Mouse (Mus musculus) CH12.LX (cell line): Measurements from ENCODE around the gene Tnni3. TPM values are rescaled to one million over a fixed set of nuclear protein-coding genes. Genes with fewer than 3 reads are reported as not detected.

Source experiments
- DNase-seq: peaks from one replicate; pipeline ENCODE4 v3.0.0-alpha.2; 2013; ENCODE audit errors: extremely low read depth
- H3K27ac ChIP-seq: 2 replicates; pipeline ENCODE4 v1.5.1; 2012; ENCODE audit warnings: low read depth, mild to moderate bottlenecking, control low read depth, moderate library complexity; ENCODE audit not compliant: insufficient read depth
- H3K27me3 ChIP-seq: replicated peaks from 2 replicates; pipeline ENCODE3; 2012; ENCODE audit warnings: inconsistent platforms
- H3K36me3 ChIP-seq, 2 experiments: replicated peaks in 1 of 2; 2 replicates each; pipeline versions ENCODE3 to v1.6.1; 2012; ENCODE audit warnings: inconsistent platforms in 1 of 2, low read length in 1 of 2, mild to moderate bottlenecking in 1 of 2, mixed read lengths in 1 of 2, moderate library complexity in 1 of 2; ENCODE audit not compliant: control insufficient read depth in 1 of 2, insufficient read depth in 1 of 2
- H3K4me1 ChIP-seq, 2 experiments: 2 replicates each; pipeline ENCODE4 v1.6.1; 2012; ENCODE audit warnings: inconsistent platforms in 1 of 2, moderate library complexity in 1 of 2; ENCODE audit not compliant: insufficient read depth in 2 of 2, control insufficient read depth in 1 of 2
- H3K4me2 ChIP-seq: 2 replicates; pipeline ENCODE4 v1.6.1; 2012; ENCODE audit warnings: low read depth, mild to moderate bottlenecking, control low read depth; ENCODE audit not compliant: poor library complexity, insufficient read depth, severe bottlenecking
- H3K4me3 ChIP-seq, 3 experiments: fragments of 150-350 bp in 1 of 3; sonication (generic) in 1 of 3; replicated peaks in 1 of 3; 2 replicates each; pipeline versions ENCODE3 to v1.5.1; 2011 to 2012; ENCODE audit warnings: low read depth in 2 of 3, low read length in 2 of 3, mild to moderate bottlenecking in 2 of 3, moderate library complexity in 2 of 3, control low read depth in 1 of 3, improper control_type of control experiment in 1 of 3, inconsistent platforms in 1 of 3, mixed read lengths in 1 of 3; ENCODE audit not compliant: poor library complexity in 1 of 3
- H3K79me2 ChIP-seq: replicated peaks from 2 replicates; pipeline ENCODE4 v1.6.1; 2012; ENCODE audit warnings: mild to moderate bottlenecking, moderate library complexity; ENCODE audit not compliant: control insufficient read depth, poor library complexity, insufficient read depth, severe bottlenecking; ENCODE audit errors: extremely low read depth
- H3K9ac ChIP-seq: 2 replicates; pipeline ENCODE4 v1.6.1; 2012; ENCODE audit warnings: low read depth, mild to moderate bottlenecking, control low read depth, moderate library complexity; ENCODE audit not compliant: insufficient read depth
- H3K9me3 ChIP-seq: replicated peaks from 2 replicates; pipeline ENCODE3; 2012; ENCODE audit warnings: low read length, inconsistent platforms, mixed read lengths
- BHLHE40 ChIP-seq: IDR thresholded peaks from 2 replicates; pipeline ENCODE4 v1.6.1; 2011; ENCODE audit warnings: mild to moderate bottlenecking, low read depth, low read length, improper control_type of control experiment
- CHD1 ChIP-seq: IDR thresholded peaks from 2 replicates; pipeline ENCODE4 v1.6.1; 2012; ENCODE audit warnings: low read depth, low read length, improper control_type of control experiment, inconsistent platforms
- CHD2 ChIP-seq: IDR thresholded peaks from 2 replicates; pipeline ENCODE4 v1.6.1; 2011; ENCODE audit warnings: low read length, improper control_type of control experiment
- ELF1 ChIP-seq: IDR thresholded peaks from 2 replicates; pipeline ENCODE4 v1.6.1; 2014; ENCODE audit warnings: low read depth, mild to moderate bottlenecking, inconsistent platforms, low read length, improper control_type of control experiment
- ETS1 ChIP-seq: conservative IDR thresholded peaks from 2 replicates; pipeline ENCODE4 v1.6.1; 2012; ENCODE audit warnings: low read depth, mild to moderate bottlenecking, inconsistent platforms, low read length, improper control_type of control experiment, moderate library complexity
- GABPA ChIP-seq: IDR thresholded peaks from 2 replicates; pipeline ENCODE4 v1.6.1; 2012; ENCODE audit warnings: low read depth, low read length, improper control_type of control experiment, inconsistent platforms; ENCODE audit not compliant: insufficient replicate concordance
- HCFC1 ChIP-seq: IDR thresholded peaks from 2 replicates; pipeline ENCODE4 v1.6.1; 2012; ENCODE audit warnings: low read depth, mild to moderate bottlenecking, inconsistent platforms, low read length, improper control_type of control experiment
- JUN ChIP-seq: IDR thresholded peaks from 2 replicates; pipeline ENCODE4 v1.6.1; 2011; ENCODE audit warnings: low read depth, mild to moderate bottlenecking, low read length, improper control_type of control experiment, moderate library complexity; ENCODE audit not compliant: insufficient read depth
- KAT2A ChIP-seq: IDR thresholded peaks from 2 replicates; pipeline ENCODE4 v1.6.1; 2012; ENCODE audit warnings: low read length, improper control_type of control experiment, inconsistent platforms; ENCODE audit not compliant: insufficient replicate concordance
- MAFK ChIP-seq: IDR thresholded peaks from 2 replicates; pipeline ENCODE4 v1.6.1; 2011; ENCODE audit warnings: low read length, improper control_type of control experiment; ENCODE audit not compliant: insufficient replicate concordance
- MAX ChIP-seq: IDR thresholded peaks from 2 replicates; pipeline ENCODE4 v1.6.1; 2011; ENCODE audit warnings: low read length, improper control_type of control experiment
- MAZ ChIP-seq: IDR thresholded peaks from 2 replicates; pipeline ENCODE4 v1.6.1; 2012; ENCODE audit warnings: low read depth, mild to moderate bottlenecking, inconsistent platforms, low read length, improper control_type of control experiment, moderate library complexity
- MEF2A ChIP-seq: IDR thresholded peaks from 2 replicates; pipeline ENCODE4 v1.6.1; 2014; ENCODE audit warnings: low read depth, mild to moderate bottlenecking, inconsistent platforms, low read length, improper control_type of control experiment, borderline replicate concordance
- MYC ChIP-seq: IDR thresholded peaks from 2 replicates; pipeline ENCODE4 v1.6.1; 2011; ENCODE audit warnings: low read depth, mild to moderate bottlenecking, improper control_type of control experiment, low read length
- NELFE ChIP-seq: IDR thresholded peaks from 2 replicates; pipeline ENCODE4 v1.6.1; 2011; ENCODE audit warnings: low read depth, low read length, improper control_type of control experiment
- NRF1 ChIP-seq: IDR thresholded peaks from 2 replicates; pipeline ENCODE4 v1.6.1; 2014; ENCODE audit warnings: low read depth, mild to moderate bottlenecking, inconsistent platforms, low read length, improper control_type of control experiment, moderate library complexity
- PAX5 ChIP-seq: IDR thresholded peaks from 2 replicates; pipeline ENCODE4 v1.6.1; 2012; ENCODE audit warnings: low read length, inconsistent platforms, mixed read lengths
- POLR2A ChIP-seq: IDR thresholded peaks from 2 replicates; pipeline ENCODE4 v1.6.1; 2011; ENCODE audit warnings: low read depth, mild to moderate bottlenecking, improper control_type of control experiment, low read length
- POLR2AphosphoS2 ChIP-seq: IDR thresholded peaks from 2 replicates; pipeline ENCODE4 v1.6.1; 2011; ENCODE audit warnings: low read depth, low read length, improper control_type of control experiment
- RAD21 ChIP-seq: IDR thresholded peaks from 2 replicates; pipeline ENCODE4 v1.6.1; 2011; ENCODE audit warnings: low read depth, mild to moderate bottlenecking, low read length, improper control_type of control experiment, moderate library complexity
- RCOR1 ChIP-seq: conservative IDR thresholded peaks from 2 replicates; pipeline ENCODE4 v1.6.1; 2012; ENCODE audit warnings: low read depth, mild to moderate bottlenecking, inconsistent platforms, low read length, improper control_type of control experiment
- SMC3 ChIP-seq: IDR thresholded peaks from 2 replicates; pipeline ENCODE4 v1.6.1; 2011; ENCODE audit warnings: low read depth, low read length, improper control_type of control experiment
- TBP ChIP-seq: conservative IDR thresholded peaks from 2 replicates; pipeline ENCODE4 v1.6.1; 2011; ENCODE audit warnings: low read depth, low read length, improper control_type of control experiment
- TCF12 ChIP-seq: IDR thresholded peaks from 2 replicates; pipeline ENCODE4 v1.6.1; 2014; ENCODE audit warnings: low read depth, mild to moderate bottlenecking, inconsistent platforms, low read length, improper control_type of control experiment
- USF1 ChIP-seq: IDR thresholded peaks from 2 replicates; pipeline ENCODE4 v1.6.1; 2014; ENCODE audit warnings: low read depth, mild to moderate bottlenecking, inconsistent platforms, low read length, improper control_type of control experiment
- USF2 ChIP-seq: conservative IDR thresholded peaks from 2 replicates; pipeline ENCODE4 v1.6.1; 2011; ENCODE audit warnings: low read depth, low read length, improper control_type of control experiment
- ZMIZ1 ChIP-seq: IDR thresholded peaks from 2 replicates; pipeline ENCODE4 v1.6.1; 2012; ENCODE audit warnings: low read depth, mild to moderate bottlenecking, inconsistent platforms, low read length, improper control_type of control experiment
- ZNF384 ChIP-seq: IDR thresholded peaks from 2 replicates; pipeline ENCODE4 v1.6.1; 2012; ENCODE audit warnings: low read depth, low read length, improper control_type of control experiment, inconsistent platforms
- dilution Hi-C: fragments of 300-500 bp; cut with MboI; formaldehyde crosslinking; loops from 2 replicates; pipeline ENCODE4 v1.14.3; 2020; ENCODE audit warnings: low sequenced_read_pairs; ENCODE audit not compliant: extremely low pct_unique_long_range_greater_than_20kb, extremely low pct_ligation_motif_present
- in situ Hi-C: fragments of 300-500 bp; cut with MboI; formaldehyde crosslinking; loops from 3 replicates; pipeline ENCODE4 v1.14.3; 2019; ENCODE audit warnings: low sequenced_read_pairs, low pct_ligation_motif_present, low pct_unique_long_range_greater_than_20kb, mixed read lengths
- polyA plus RNA-seq: library from polyadenylated mRNA; unstranded; fragments of >175 nt; gene quantifications from 2 replicates; pipeline ENCODE4 v1.2.1, GENCODE M21; 2012; ENCODE audit warnings: low read depth; ENCODE audit not compliant: insufficient read length
- total RNA-seq, 2 experiments: library from RNA; depleted of rRNA; stranded (reverse); fragments of 300-350 nt in 1 of 2; fragments of >200 nt in 1 of 2; gene quantifications; 2 replicates each; pipeline ENCODE4 v1.2.3; 2012 to 2014

Tnni3 gene
- total and polyA plus RNA-seq, 3 experiments = 0.51 to 2.0 (median 0.64) TPM

DNA sequence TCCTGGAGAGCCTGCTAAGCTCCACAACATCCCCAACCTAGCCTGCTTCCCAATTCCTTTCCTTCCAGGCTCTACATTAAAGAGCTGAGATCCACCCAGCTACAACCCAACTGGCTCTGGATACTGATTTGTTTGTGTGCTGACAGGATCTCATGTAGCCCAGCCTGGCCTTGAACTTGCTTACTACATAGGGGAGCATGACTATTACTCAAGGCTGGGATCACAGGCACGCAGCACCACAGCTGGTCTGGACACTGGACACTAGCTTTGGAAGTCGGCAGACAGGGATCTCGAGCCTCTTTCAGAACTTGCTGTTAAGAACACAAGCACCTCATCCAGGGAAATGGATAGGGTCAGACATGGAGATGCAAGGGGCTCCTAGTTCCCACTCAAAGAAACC lies 27.6 kb downstream of the Tnni3 start:
- no peaks in the 10 kb centered on the region for H3K9me3 ChIP-seq
- TF ChIP-seq HCFC1 = no peak
- no peak for TF ChIP-seq ZMIZ1
- no peak for TF ChIP-seq MAFK
- TF ChIP-seq PAX5 = no peak
- TF ChIP-seq POLR2AphosphoS2 = no peak
- TF ChIP-seq MAX = no peak
- no peak for TF ChIP-seq ELF1
- TF ChIP-seq ETS1 = no peak
- no peak for TF ChIP-seq CHD1
- TF ChIP-seq ZNF384 = no peak
- no peak for TF ChIP-seq BHLHE40
- no peak for TF ChIP-seq TCF12
- TF ChIP-seq RAD21 = no peak
- TF ChIP-seq MEF2A = no peak
- TF ChIP-seq GABPA = no peak
- no peak for TF ChIP-seq POLR2A
- TF ChIP-seq USF2 = no peak
- TF ChIP-seq NRF1 = no peak
- TF ChIP-seq RCOR1 = no peak
- TF ChIP-seq, all 38 proteins: peak for 0
- no peak overlapping the region for H3K4me2 ChIP-seq
- peaks cover 20 to 40% of the 10 kb centered on the region in 2 experiments for H3K4me1 ChIP-seq
- peaks cover 47 to 84% of the 10 kb centered on the region in 2 experiments for H3K36me3 ChIP-seq
- H3K27me3 ChIP-seq = no peaks in the 10 kb centered on the region
- H3K79me2 ChIP-seq = peaks cover 63% of the 10 kb centered on the region
- no peak overlapping the region for H3K9ac ChIP-seq
- H3K27ac ChIP-seq = no peak overlapping the region
- dilution Hi-C loops (no loop called here), in situ Hi-C loops (no loop called here)
- DNase-seq = no peak
- H3K4me3 ChIP-seq = no peak overlapping the region

DNA sequence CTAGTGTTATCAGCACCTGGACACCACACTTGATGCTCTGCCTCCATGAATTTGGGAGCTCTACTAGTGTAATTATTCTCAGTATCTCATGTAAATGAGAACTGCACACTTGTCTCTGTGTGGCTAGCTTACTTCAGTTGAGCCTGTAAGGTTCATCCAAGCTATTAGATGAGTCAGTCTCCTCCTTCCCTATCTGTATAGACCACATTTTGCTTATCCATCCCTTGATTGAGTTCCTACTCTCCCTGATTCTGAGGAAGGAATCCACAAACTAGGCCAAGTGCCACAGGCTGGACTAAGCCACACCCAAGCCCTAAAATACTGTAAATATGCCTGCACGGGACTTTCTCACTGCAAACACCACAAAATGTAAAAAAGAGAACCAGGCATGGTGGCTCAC lies 30.0 kb downstream of the Tnni3 start:
- dilution Hi-C loops (no loop called here), in situ Hi-C loops (no loop called here)
- H3K79me2 ChIP-seq = peaks cover 40% of the 10 kb centered on the region
- TF ChIP-seq MAZ (no peak), JUN (no peak), NELFE (no peak), ZNF384 (no peak), GABPA (no peak), USF1 (no peak), USF2 (no peak), RAD21 (no peak), MAFK (no peak), HCFC1 (no peak), TCF12 (no peak), TBP (no peak), MYC (no peak), CHD2 (no peak), KAT2A (no peak), ELF1 (no peak), ETS1 (no peak), POLR2A (no peak), POLR2AphosphoS2 (no peak), SMC3 (no peak)
- H3K9ac ChIP-seq = no peak overlapping the region
- H3K4me1 ChIP-seq = peaks cover 8 to 26% of the 10 kb centered on the region in 2 experiments
- H3K9me3 ChIP-seq = no peaks in the 10 kb centered on the region
- H3K36me3 ChIP-seq = peaks cover 69 to 100% of the 10 kb centered on the region in 2 experiments
- no peak overlapping the region for H3K27ac ChIP-seq
- H3K27me3 ChIP-seq = no peaks in the 10 kb centered on the region
- no peak overlapping the region for H3K4me3 ChIP-seq
- no peak for DNase-seq
- H3K4me2 ChIP-seq = no peak overlapping the region
